Mouse (Mus musculus) small intestine, adult 2 months (tissue): ENCODE measurements around the gene Rasl10b. TPM values are rescaled to one million over a fixed set of nuclear protein-coding genes. Genes with fewer than 3 reads are reported as not detected.

Experiments
- H3K27ac ChIP-seq: fragments of 200-500 bp; 2 replicates; pipeline ENCODE4 v1.5.1; 2012; ENCODE audit warnings: low read depth, low read length, control low read depth, inconsistent platforms; ENCODE audit not compliant: insufficient read depth
- H3K27me3 ChIP-seq: fragments of 200-500 bp; 2 replicates; pipeline ENCODE4 v1.6.1; 2012; ENCODE audit warnings: mild to moderate bottlenecking, moderate library complexity, low read length, inconsistent platforms; ENCODE audit not compliant: control insufficient read depth, insufficient read depth
- H3K36me3 ChIP-seq: fragments of 200-500 bp; 2 replicates; pipeline ENCODE4 v1.6.1; 2012; ENCODE audit warnings: mild to moderate bottlenecking, low read length, control low read depth, inconsistent platforms; ENCODE audit not compliant: control insufficient read depth, insufficient read depth
- H3K4me1 ChIP-seq: fragments of 200-500 bp; 2 replicates; pipeline ENCODE4 v1.6.1; 2012; ENCODE audit warnings: low read length, inconsistent platforms, mixed read lengths; ENCODE audit not compliant: control insufficient read depth, insufficient read depth, insufficient read length
- H3K4me3 ChIP-seq: fragments of 200-500 bp; 2 replicates; pipeline ENCODE4 v1.5.1; 2012; ENCODE audit warnings: low read depth, mild to moderate bottlenecking, control low read depth, inconsistent platforms, low read length, moderate library complexity
- CTCF ChIP-seq: fragments of 200-500 bp; IDR thresholded peaks from 2 replicates; pipeline ENCODE4 v1.5.1; 2012; ENCODE audit warnings: low read depth, mild to moderate bottlenecking, control low read depth, inconsistent platforms, low read length, moderate library complexity, mixed read lengths; ENCODE audit not compliant: insufficient replicate concordance, insufficient read length; ENCODE audit errors: extremely low read depth
- POLR2A ChIP-seq: fragments of 200-500 bp; IDR thresholded peaks from 2 replicates; pipeline ENCODE4 v1.6.1; 2012; ENCODE audit warnings: low read depth, mild to moderate bottlenecking, control low read depth, inconsistent platforms, low read length, moderate library complexity
- WGBS: fragments of 180-500 bp; shearing (Covaris S2); methylation state at CpG from one replicate; pipeline ENCODE4 v1.1.7; 2018; 5-methylcytosine and 5-hydroxymethylcytosine counted together
- polyA plus RNA-seq: library from polyadenylated mRNA; depleted of rRNA; stranded (reverse); fragments of >200 nt; gene quantifications from 2 replicates; pipeline ENCODE4 v1.2.3, GENCODE M21; 2012

Gene Rasl10b
- polyA plus RNA-seq, 1 experiment = 0.80 TPM

- TF ChIP-seq POLR2A (no peak), CTCF (no peak)
- WGBS = 10% methylated on average over 7 of the region's 7 CpGs
- Histone ChIP-seq H3K4me3 (no peak overlapping the region), H3K4me1 (peaks cover 20% of the 10 kb centered on the region), H3K27ac (no peak overlapping the region), H3K27me3 (peaks cover 3% of the 10 kb centered on the region; the same call in 1 of the 2 replicates), H3K36me3 (no peaks in the 10 kb centered on the region)
Observed at GRCm38 (mm10) chr11:83443824-83444223, 34.9 kb downstream of the Rasl10b start.

GRCm38 (mm10) chr11:83445001-83445400, 36.1 kb downstream of the Rasl10b start:
- peak overlapping the region; percentile 58 for H3K4me3 ChIP-seq
- H3K4me1 ChIP-seq = peaks cover 20% of the 10 kb centered on the region
- H3K27me3 ChIP-seq = peaks cover 3% of the 10 kb centered on the region; the same call in 1 of the 2 replicates
- H3K36me3 ChIP-seq = no peaks in the 10 kb centered on the region
- no peak for TF ChIP-seq POLR2A
- peak; percentile 17; the same call in 1 of the 2 replicates for TF ChIP-seq CTCF
- 23% methylated on average over 19 of the region's 19 CpGs for WGBS
- H3K27ac ChIP-seq = no peak overlapping the region

GRCm38 (mm10) chr11:83447612-83448011, 38.7 kb downstream of the Rasl10b start:
- Histone ChIP-seq H3K4me3 (no peak overlapping the region), H3K27me3 (peaks cover 3% of the 10 kb centered on the region; the same call in 1 of the 2 replicates), H3K4me1 (peaks cover 21% of the 10 kb centered on the region), H3K27ac (no peak overlapping the region), H3K36me3 (peaks cover 2% of the 10 kb centered on the region; the same call in 1 of the 2 replicates)
- TF ChIP-seq CTCF (no peak), POLR2A (no peak)
- 83% methylated on average over 10 of the region's 10 CpGs for WGBS

- 58% methylated on average over 16 of the region's 16 CpGs for WGBS
- H3K4me3 ChIP-seq = no peak overlapping the region
- peaks cover 2% of the 10 kb centered on the region; the same call in 1 of the 2 replicates for H3K36me3 ChIP-seq
- H3K27me3 ChIP-seq = peaks cover 3% of the 10 kb centered on the region; the same call in 1 of the 2 replicates
- H3K27ac ChIP-seq = no peak overlapping the region
- peaks cover 21% of the 10 kb centered on the region for H3K4me1 ChIP-seq
- no peak for TF ChIP-seq POLR2A
- TF ChIP-seq CTCF = no peak
Observed at GRCm38 (mm10) chr11:83448021-83448926, 39.3 kb downstream of the Rasl10b start.

DNA sequence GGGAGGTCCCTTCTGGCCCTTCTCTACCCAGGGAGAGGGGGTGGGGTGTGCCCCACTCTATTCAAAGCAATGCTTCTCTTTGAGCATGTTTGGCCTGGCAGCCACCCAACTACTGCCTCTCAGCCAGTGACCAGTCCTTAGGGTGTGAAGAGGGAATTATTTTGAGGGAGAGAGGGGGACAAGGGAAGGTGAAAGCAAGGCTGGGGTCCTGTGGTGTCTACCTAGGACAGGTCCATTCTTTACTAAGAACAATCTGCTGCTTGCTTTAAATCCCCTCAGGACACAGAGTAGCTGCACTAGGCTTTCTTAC, 39.9 kb downstream of the Rasl10b start:
- peaks cover 2% of the 10 kb centered on the region; the same call in 1 of the 2 replicates for H3K36me3 ChIP-seq
- peaks cover 20% of the 10 kb centered on the region for H3K4me1 ChIP-seq
- TF ChIP-seq CTCF (no peak), POLR2A (no peak)
- H3K4me3 ChIP-seq = no peak overlapping the region
- H3K27ac ChIP-seq = no peak overlapping the region
- peaks cover 3% of the 10 kb centered on the region; the same call in 1 of the 2 replicates for H3K27me3 ChIP-seq

GRCm38 (mm10) chr11:83449298-83449697, 40.4 kb downstream of the Rasl10b start:
- TF ChIP-seq CTCF (no peak), POLR2A (no peak)
- 72% methylated on average over 4 of the region's 4 CpGs for WGBS
- H3K27me3 ChIP-seq = peaks cover 3% of the 10 kb centered on the region; the same call in 1 of the 2 replicates
- H3K4me1 ChIP-seq = peaks cover 22% of the 10 kb centered on the region
- no peak overlapping the region for H3K27ac ChIP-seq
- H3K4me3 ChIP-seq = no peak overlapping the region
- peaks cover 2% of the 10 kb centered on the region; the same call in 1 of the 2 replicates for H3K36me3 ChIP-seq

- Histone ChIP-seq H3K27ac (no peak overlapping the region), H3K36me3 (peaks cover 2% of the 10 kb centered on the region; the same call in 1 of the 2 replicates), H3K4me3 (no peak overlapping the region), H3K27me3 (no peaks in the 10 kb centered on the region), H3K4me1 (peaks cover 25% of the 10 kb centered on the region)
- 54% methylated on average over 1 of the region's 1 CpGs for WGBS
- TF ChIP-seq POLR2A (no peak), CTCF (no peak)
Observed at GRCm38 (mm10) chr11:83450550-83450949, 41.6 kb downstream of the Rasl10b start.
